Mouse (Mus musculus): ENCODE data around the gene Myo1f. TPM values are rescaled to one million over a fixed set of nuclear protein-coding genes. Genes with fewer than 3 reads are reported as not detected.
"Not testable (repeated sequence)": the region's sequence is repeated elsewhere in the genome, so short reads cannot be mapped to it uniquely, and the experiment has no call there.

Myo1f gene
- polyA plus RNA-seq, 1 experiment from 2014 or later = 3.7 TPM

GRCm38 (mm10) chr17:33599836-33600475, 44.4 kb downstream of the Myo1f start:
- H3K27me3 ChIP-seq (ENCODE audit: insufficient read depth, poor library complexity, severe bottlenecking) = no peaks in the 10 kb centered on the region
- no peak for DNase-seq (ENCODE audit: low spot score)
- H3K9me3 ChIP-seq = peaks cover 10% of the 10 kb centered on the region
- H3K4me1 ChIP-seq (replicated peaks) = no peaks in the 10 kb centered on the region
- no peaks in the 10 kb centered on the region for H3K36me3 ChIP-seq
- H3K4me3 ChIP-seq = no peak overlapping the region
- 91% methylated on average over 8 of the region's 8 CpGs for WGBS
- H3K27ac ChIP-seq = no peak overlapping the region

- H3K36me3 ChIP-seq = no peaks in the 10 kb centered on the region
- no peak overlapping the region for H3K4me3 ChIP-seq
- 79% methylated on average over 3 of the region's 3 CpGs for WGBS
- no peaks in the 10 kb centered on the region for H3K27me3 ChIP-seq (ENCODE audit: insufficient read depth, poor library complexity, severe bottlenecking)
- no peak overlapping the region for H3K27ac ChIP-seq
- H3K4me1 ChIP-seq (replicated peaks) = no peaks in the 10 kb centered on the region
- DNase-seq (ENCODE audit: low spot score) = no peak
- H3K9me3 ChIP-seq = peaks cover 10% of the 10 kb centered on the region
These were observed 45.3 kb downstream of the Myo1f start for GRCm38 (mm10) chr17:33600831-33601230.

- DNase-seq (ENCODE audit: low spot score) = no peak
- 82% methylated on average over 12 of the region's 12 CpGs for WGBS
- Histone ChIP-seq H3K4me3 (no peak overlapping the region), H3K4me1 (replicated peaks) (no peaks in the 10 kb centered on the region), H3K27me3 (ENCODE audit: insufficient read depth, poor library complexity, severe bottlenecking) (no peaks in the 10 kb centered on the region), H3K27ac (no peak overlapping the region), H3K9me3 (peaks cover 10% of the 10 kb centered on the region), H3K36me3 (no peaks in the 10 kb centered on the region)
These were observed 46.4 kb downstream of the Myo1f start for GRCm38 (mm10) chr17:33601947-33602346.

- H3K27ac ChIP-seq = no peak overlapping the region
- 86% methylated on average over 2 of the region's 2 CpGs for WGBS
- H3K27me3 ChIP-seq (ENCODE audit: insufficient read depth, poor library complexity, severe bottlenecking) = no peaks in the 10 kb centered on the region
- no peaks in the 10 kb centered on the region for H3K4me1 ChIP-seq (replicated peaks)
- no peak for DNase-seq (ENCODE audit: low spot score)
- no peak overlapping the region for H3K4me3 ChIP-seq
- no peaks in the 10 kb centered on the region for H3K36me3 ChIP-seq
- no peaks in the 10 kb centered on the region for H3K9me3 ChIP-seq
These were observed 51.8 kb downstream of the Myo1f start for GRCm38 (mm10) chr17:33607273-33607672.

GRCm38 (mm10) chr17:33610548-33610947, 55.0 kb downstream of the Myo1f start:
- no peak overlapping the region for H3K4me3 ChIP-seq
- no peaks in the 10 kb centered on the region for H3K4me1 ChIP-seq (replicated peaks)
- no peaks in the 10 kb centered on the region for H3K9me3 ChIP-seq
- no peaks in the 10 kb centered on the region for H3K27me3 ChIP-seq (ENCODE audit: insufficient read depth, poor library complexity, severe bottlenecking)
- DNase-seq (ENCODE audit: low spot score) = no peak
- no peak overlapping the region for H3K27ac ChIP-seq
- H3K36me3 ChIP-seq = no peaks in the 10 kb centered on the region
- 82% methylated on average over 7 of the region's 7 CpGs for WGBS

GRCm38 (mm10) chr17:33613726-33614125, 58.2 kb downstream of the Myo1f start:
- not testable (repeated sequence) for DNase-seq (ENCODE audit: low spot score); H3K4me3 ChIP-seq; H3K9me3 ChIP-seq; H3K4me1 ChIP-seq (replicated peaks); H3K27ac ChIP-seq; H3K27me3 ChIP-seq (ENCODE audit: insufficient read depth, poor library complexity, severe bottlenecking); H3K36me3 ChIP-seq
- WGBS = 88% methylated on average over 5 of the region's 5 CpGs

GRCm38 (mm10) chr17:33627281-33627680, 71.8 kb downstream of the Myo1f start:
- peaks cover 25% of the 10 kb centered on the region for H3K4me1 ChIP-seq (replicated peaks)
- H3K36me3 ChIP-seq = peaks cover 23% of the 10 kb centered on the region
- no peaks in the 10 kb centered on the region for H3K9me3 ChIP-seq
- no peaks in the 10 kb centered on the region for H3K27me3 ChIP-seq (ENCODE audit: insufficient read depth, poor library complexity, severe bottlenecking)
- no peak overlapping the region for H3K4me3 ChIP-seq
- WGBS = 95% methylated on average over 3 of the region's 3 CpGs
- H3K27ac ChIP-seq = no peak overlapping the region
- DNase-seq (ENCODE audit: low spot score) = no peak

GRCm38 (mm10) chr17:33628621-33629486, 73.3 kb downstream of the Myo1f start, which contains the start of gene Zfp414:
Gene Zfp414 (plus strand): TSS chr17:33629090.
- Histone ChIP-seq H3K27me3 (ENCODE audit: insufficient read depth, poor library complexity, severe bottlenecking) (no peaks in the 10 kb centered on the region), H3K36me3 (peaks cover 34% of the 10 kb centered on the region), H3K4me3 (peak within 1 kb of the TSS; percentile 73), H3K4me1 (replicated peaks) (peaks cover 25% of the 10 kb centered on the region), H3K27ac (peak within 1 kb of the TSS; percentile 99), H3K9me3 (no peaks in the 10 kb centered on the region)
- DNase-seq (ENCODE audit: low spot score) = peak; percentile 94
- 3% methylated on average over 35 of the region's 35 CpGs for WGBS

- DNase-seq (ENCODE audit: low spot score) = no peak
- peak overlapping the region; percentile 99 for H3K27ac ChIP-seq
- H3K27me3 ChIP-seq (ENCODE audit: insufficient read depth, poor library complexity, severe bottlenecking) = no peaks in the 10 kb centered on the region
- WGBS = 76% methylated on average over 12 of the region's 12 CpGs
- peak overlapping the region; percentile 73 for H3K4me3 ChIP-seq
- peaks cover 39% of the 10 kb centered on the region for H3K36me3 ChIP-seq
- no peaks in the 10 kb centered on the region for H3K9me3 ChIP-seq
- peaks cover 25% of the 10 kb centered on the region for H3K4me1 ChIP-seq (replicated peaks)
These were observed 74.1 kb downstream of the Myo1f start for GRCm38 (mm10) chr17:33629487-33630125.

GRCm38 (mm10) chr17:33630171-33630895, 74.8 kb downstream of the Myo1f start:
- DNase-seq (ENCODE audit: low spot score) = peak; percentile 2
- WGBS = 85% methylated on average over 13 of the region's 13 CpGs
- peak overlapping the region; percentile 73 for H3K4me3 ChIP-seq
- H3K9me3 ChIP-seq = no peaks in the 10 kb centered on the region
- H3K36me3 ChIP-seq = peaks cover 39% of the 10 kb centered on the region
- peak overlapping the region; percentile 99; the same call in 1 of the 2 replicates for H3K27ac ChIP-seq
- peaks cover 25% of the 10 kb centered on the region for H3K4me1 ChIP-seq (replicated peaks)
- H3K27me3 ChIP-seq (ENCODE audit: insufficient read depth, poor library complexity, severe bottlenecking) = no peaks in the 10 kb centered on the region

GRCm38 (mm10) chr17:33631236-33631635, 75.7 kb downstream of the Myo1f start:
- Histone ChIP-seq H3K27ac (no peak overlapping the region), H3K9me3 (no peaks in the 10 kb centered on the region), H3K27me3 (ENCODE audit: insufficient read depth, poor library complexity, severe bottlenecking) (no peaks in the 10 kb centered on the region), H3K4me3 (no peak overlapping the region), H3K36me3 (peaks cover 41% of the 10 kb centered on the region), H3K4me1 (replicated peaks) (peaks cover 25% of the 10 kb centered on the region)
- WGBS = 97% methylated on average over 9 of the region's 9 CpGs
- no peak for DNase-seq (ENCODE audit: low spot score)

- 89% methylated on average over 5 of the region's 5 CpGs for WGBS
- H3K9me3 ChIP-seq = no peaks in the 10 kb centered on the region
- DNase-seq (ENCODE audit: low spot score) = peak; percentile 2
These were observed 76.3 kb downstream of the Myo1f start for GRCm38 (mm10) chr17:33631796-33632195.

More at GRCm38 (mm10) chr17:33631796-33632195, 76.3 kb downstream of the Myo1f start:
- H3K4me3 ChIP-seq = no peak overlapping the region
- H3K27ac ChIP-seq = no peak overlapping the region
- peaks cover 25% of the 10 kb centered on the region for H3K4me1 ChIP-seq (replicated peaks)
- H3K36me3 ChIP-seq = peaks cover 41% of the 10 kb centered on the region
- no peaks in the 10 kb centered on the region for H3K27me3 ChIP-seq (ENCODE audit: insufficient read depth, poor library complexity, severe bottlenecking)

All from hindbrain, embryonic 10.5 days (tissue).